Mouse (Mus musculus) kidney, adult 8-10 months (tissue): ENCODE results near the gene Tmem50b.
A peak's percentile ranks its signal among the peaks of the same experiment; 100 is the strongest.

Experiments
- DNase-seq, 2 experiments: peaks; one replicate each; pipeline ENCODE4 v3.0.0; 2022

Tmem50b gene

DNA sequence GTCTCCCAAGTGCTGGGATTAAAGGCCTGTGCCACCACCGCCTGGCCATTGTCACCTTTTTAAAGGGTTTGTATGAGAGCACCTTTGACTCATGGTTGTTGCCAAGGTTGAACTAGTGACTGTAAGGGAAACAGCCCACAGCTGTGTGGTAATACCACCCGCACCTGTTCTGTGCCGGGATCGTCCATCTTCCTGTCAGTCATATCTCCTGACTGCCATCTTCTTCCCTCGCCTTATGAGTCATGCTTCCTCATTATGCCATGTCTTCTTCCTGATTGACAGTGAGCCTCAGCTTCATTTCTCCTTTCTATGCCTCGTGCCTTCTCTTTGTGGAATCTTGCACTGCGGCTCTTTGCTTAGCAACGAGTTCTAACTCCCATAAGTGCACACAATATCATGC lies 9.4 kb upstream of the Tmem50b start:
- DNase-seq, result no peak

DNA sequence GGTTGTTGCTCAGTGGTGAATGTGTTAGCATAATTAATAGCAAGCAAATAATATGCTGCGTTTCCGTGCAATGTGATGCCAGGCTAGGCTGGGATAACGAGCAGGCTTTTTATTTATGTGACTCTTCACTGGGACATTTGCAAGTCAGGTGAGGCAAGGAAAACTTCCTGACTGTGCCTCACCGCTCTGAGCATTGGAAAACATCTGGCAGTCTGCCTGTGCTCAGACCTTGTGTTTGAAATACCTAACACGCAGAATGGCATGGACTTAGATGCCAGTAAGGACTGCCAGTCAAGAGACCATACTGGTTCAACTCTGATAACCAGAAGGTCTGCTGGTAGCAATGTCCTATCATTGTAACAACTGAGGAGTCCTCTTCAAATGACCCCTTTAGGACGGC lies 7.6 kb upstream of the Tmem50b start:
- DNase-seq, result peak; percentile 48 to 61

DNA sequence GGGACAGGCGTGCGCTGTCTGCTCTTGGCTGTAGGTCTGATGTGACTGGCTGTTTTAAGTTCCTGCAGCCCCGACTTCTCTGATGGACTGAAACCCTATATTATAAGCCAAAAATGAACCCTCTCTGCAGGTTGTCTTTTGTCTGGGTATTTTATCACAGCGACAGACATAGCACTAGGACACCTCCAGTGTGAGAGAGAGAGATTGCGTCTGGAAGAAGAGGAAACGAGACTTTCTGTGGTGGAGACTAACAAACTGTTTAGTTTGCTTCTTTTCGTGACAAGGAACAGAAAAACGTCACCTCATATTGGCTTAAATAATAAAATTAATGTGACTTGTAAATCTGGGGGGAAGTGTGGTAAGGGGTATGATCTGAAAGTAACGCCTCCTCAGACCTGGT lies 4.1 kb upstream of the Tmem50b start:
- DNase-seq, result no peak

DNA sequence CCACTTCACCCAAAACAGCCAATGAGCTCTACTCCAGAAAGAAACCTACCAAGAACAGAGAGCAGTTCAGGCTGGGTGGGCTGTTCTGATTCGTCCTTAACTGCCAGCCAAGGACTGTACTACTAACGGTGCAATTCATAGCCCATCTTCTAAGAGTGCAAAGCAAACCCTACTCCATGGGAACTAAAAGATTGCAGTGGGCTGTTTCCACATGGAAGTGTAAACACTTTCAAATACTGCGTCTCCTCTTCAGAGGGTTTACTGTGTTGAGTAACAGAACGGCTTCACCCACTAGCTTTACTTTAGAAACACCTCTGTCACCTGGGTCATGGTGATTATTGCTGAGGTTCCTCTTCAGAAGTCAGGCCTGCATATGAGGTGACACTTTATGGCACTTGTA lies 3.5 kb upstream of the Tmem50b start:
- no peak for DNase-seq

DNA sequence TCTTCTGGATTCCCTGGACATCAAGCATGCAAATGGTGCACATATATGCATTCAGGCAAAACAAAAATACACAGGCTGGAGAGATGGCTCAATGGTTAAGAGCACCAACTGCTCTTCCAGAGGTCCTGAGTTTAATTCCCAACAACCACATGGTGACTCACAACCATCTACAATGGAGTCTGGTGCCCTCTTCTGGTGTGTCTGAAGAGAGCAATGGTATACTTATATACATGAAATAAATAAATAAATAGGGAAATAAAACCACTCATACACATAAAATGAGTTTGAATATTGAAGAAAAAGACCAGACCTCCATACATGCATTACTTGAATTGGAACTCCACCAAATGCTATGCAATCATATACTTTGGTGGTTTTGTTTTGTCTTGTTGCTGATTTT lies 1.6 kb upstream of the Tmem50b start:
- no peak for DNase-seq

DNA sequence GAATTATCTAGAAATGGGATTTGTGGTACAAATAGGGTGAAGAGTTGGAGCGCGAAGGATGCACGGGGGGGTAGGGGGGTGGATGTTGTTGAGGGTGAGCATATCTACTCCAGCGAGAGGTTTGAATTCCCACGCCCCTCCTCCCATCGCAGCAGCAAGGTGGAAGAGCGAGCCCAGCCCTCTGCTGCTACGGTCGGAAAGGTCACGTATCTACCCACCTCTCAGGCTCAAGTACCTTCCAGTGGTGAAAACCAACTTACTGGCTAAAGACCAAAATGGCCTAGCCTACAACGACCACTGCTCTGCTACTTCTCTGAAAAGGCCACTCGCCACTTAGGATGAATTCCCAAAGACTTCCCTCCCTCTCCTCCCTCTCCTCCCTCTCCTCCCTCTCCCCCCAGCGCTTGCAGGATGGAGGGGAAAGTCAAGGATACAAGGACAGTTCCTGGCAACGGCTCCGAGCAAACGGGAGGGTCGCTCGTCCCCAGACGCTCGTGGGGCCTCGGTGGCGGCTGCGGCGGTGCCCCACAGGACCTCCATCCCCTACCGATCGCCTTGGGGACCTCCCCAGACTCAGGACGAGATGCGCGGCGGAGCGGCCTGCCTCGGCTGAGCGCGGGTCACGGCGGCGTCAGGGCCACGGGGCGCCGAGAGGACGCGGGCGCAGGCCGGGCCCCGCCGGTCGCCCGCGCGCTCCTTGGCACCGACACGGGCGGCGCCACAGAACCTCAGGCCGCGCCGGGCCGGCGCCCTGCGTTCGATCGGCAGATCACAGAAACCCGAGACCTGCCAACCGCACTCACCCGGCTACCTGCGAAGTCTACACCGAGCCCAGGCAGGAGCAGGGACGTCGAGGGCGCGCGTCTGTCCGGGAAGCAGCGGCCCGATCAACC lies 575 bp downstream of the Tmem50b start:
- DNase-seq, result no peak

DNA sequence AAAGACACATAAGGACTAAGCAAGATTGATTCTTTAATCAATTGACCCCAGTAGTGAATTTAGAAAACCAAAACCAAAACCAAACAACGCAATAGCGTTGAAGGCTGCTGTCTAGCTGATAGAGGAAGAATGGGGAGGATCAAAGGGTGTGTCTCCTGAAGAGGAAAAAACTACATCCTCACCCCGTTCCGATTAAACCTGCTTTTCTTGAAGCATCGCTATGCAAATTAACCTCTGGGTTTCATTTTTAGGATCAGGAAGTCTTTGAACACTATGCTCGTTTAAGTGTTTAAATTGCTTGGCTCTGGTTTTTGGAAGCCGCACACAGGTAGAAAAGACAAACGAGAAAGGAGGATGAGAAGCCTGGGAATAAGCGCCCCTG lies 1.2 kb downstream of the Tmem50b start:
- DNase-seq, result no peak

DNA sequence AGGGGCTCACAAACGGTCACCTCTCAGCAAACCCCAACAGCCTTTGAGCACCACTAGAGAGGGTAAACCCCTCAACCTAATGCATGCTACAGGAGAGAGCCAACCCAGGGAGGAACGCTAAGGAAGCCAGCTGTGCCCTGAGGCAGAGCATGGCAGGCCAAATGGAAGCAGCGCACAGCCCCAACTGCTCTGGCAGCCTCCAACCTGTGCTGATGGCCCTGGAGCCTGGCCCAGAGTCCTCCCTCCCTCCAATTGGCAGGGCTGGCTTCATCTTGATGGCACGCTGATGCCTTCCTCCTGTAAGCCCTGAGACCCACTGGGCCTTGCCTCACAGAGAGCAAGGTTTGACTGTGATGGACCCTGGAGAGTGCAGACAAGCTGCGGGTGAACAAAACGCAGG lies 2.5 kb downstream of the Tmem50b start:
- peak in 1 of 2 experiments; percentile 36 for DNase-seq

DNA sequence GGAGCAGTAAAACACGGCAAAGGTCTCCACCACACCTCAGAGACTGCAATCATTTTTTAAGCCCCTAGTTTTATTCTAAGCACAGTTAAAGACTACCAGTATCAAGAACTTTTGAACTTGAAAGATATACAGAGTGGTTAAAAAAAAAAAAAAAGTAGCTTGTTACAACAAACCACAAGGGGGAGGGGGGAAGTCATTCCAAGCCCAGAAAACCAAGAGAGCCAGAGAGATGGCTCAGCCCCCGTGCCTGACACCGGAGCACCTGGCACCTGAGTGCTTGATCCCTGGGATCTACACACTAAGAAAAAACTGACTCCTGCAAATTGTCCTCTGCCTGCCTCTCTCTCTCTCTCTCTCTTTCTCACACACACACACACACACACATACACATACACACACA lies 4.3 kb downstream of the Tmem50b start:
- no peak for DNase-seq

DNA sequence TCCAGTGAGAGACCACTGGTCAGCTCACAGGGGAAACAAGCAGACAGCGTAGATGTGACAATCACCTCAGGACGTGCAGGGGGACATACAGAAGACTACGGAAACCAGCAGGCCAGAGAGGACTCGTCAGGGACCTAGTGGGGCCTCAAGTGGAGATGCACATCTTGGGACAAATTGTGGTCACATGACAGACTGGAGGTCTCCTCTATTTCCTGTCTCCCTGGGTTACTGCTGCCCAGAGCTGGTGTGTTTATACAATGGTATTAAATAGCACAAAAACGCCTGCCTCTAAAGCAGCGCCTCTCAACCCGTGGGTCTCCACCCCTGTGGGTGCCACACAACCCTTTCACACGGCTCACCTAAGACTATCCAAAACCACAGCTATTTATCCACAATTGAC lies 5.4 kb downstream of the Tmem50b start:
- no peak for DNase-seq

DNA sequence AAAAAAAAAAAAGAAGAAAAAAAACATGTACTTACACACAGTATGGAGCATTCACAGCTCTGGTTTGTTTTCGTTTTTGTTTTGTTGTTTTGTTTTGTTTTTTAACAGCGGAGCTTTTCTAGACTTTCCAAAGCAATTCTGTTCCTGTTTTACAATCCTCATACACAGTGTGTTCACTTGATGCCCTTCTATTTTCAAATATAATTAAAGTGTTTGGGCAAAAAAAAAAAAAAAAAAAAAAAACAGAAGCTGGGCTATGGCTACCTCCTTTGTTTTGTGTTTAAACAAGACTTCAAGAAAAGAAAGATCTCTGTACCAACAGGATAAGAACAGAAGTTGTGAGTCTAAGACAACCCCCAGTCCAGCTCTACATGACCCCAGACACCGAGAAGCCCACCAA lies 8.9 kb downstream of the Tmem50b start:
- no peak for DNase-seq

DNA sequence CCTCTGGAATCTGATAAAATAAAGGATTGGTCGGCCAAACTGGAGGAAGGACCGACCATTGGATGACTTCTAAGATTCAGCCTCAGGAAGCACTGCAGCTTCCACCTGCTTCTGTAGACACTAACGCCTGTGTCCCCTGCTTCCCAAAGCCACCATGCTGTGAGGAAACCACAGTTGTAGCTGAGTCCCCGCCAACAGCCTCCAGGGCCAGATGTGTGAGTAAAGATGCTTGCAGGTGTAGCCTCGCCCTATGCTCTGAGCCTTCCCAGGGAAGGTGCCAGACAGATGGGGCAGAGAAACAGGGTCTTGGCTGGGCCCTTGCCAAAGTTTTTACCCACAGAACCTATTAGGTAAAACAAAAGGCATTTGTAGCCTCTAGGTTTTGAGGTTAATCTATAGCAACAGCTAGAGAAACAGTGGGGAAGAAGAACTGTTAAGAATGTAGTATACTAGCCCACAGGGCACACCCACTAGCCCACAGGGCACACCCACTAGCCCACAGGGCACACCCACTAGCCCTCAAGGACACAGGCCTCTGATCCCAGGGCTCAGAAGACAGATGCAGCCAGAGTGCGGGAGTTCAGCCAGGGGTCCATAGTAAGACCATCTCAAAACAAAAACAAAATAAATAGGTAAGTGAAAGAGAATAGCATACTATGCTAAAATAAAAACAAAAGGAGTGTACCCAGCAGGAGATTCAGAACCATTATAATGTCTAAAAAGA lies 9.7 kb downstream of the Tmem50b start:
- DNase-seq, result no peak

DNA sequence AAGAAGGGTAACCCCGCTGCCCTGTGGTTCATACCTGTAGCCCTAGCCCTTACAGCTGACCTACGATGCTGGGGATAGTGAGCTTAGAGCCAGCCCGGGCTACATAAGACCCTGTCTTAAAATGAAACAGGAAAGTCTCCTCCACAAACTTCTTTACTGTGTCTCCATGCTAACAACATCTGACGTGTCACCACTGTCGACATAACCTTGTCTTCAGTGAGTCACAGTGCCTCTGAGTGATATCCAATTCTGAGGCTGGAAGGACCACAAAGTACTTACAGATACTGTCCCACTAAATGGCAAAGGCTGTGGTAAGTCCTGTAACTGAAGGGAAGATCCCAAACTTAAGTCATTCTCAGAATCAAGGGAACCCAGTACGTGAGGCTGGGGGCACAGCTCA lies 11.4 kb downstream of the Tmem50b start:
- no peak for DNase-seq

DNA sequence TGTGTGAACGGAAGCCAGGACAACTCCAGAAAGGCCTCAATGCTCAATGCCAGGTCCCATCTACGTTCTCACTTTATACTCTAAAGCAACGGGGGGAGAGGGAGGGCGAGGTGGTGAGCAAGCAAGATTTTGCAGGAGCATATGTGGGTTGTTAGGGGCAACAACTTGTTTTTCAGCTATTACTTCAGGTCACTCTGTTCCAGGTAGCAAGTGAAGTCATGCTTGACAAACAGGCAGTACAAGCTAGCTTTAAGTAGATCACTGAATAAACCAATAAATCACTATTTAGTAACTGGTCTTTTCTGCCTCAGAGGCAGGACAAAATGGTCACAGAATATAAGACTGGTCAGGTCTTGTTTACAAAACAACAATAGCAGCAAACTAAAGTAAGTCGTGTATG lies 12.0 kb downstream of the Tmem50b start:
- no peak for DNase-seq

DNA sequence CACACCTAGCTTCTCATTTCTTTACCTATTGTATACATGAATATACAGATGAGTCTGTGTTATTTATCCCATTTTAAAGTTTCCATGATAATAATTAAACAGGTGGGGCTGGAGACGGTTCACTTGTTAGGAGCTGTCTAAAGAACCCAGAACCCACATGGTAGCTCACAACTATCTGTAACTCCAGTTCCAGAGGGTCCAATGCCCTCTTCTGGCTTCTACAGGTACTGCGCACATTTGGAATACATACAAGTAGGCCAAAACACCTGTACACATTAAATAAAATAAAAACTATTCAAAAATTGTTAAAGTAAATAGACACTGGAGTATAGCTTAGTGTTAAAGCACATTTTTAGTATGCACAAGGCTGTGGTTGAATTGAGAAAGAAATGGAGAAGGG lies 15.3 kb downstream of the Tmem50b start:
- peak in 1 of 2 experiments; percentile 57 for DNase-seq

DNA sequence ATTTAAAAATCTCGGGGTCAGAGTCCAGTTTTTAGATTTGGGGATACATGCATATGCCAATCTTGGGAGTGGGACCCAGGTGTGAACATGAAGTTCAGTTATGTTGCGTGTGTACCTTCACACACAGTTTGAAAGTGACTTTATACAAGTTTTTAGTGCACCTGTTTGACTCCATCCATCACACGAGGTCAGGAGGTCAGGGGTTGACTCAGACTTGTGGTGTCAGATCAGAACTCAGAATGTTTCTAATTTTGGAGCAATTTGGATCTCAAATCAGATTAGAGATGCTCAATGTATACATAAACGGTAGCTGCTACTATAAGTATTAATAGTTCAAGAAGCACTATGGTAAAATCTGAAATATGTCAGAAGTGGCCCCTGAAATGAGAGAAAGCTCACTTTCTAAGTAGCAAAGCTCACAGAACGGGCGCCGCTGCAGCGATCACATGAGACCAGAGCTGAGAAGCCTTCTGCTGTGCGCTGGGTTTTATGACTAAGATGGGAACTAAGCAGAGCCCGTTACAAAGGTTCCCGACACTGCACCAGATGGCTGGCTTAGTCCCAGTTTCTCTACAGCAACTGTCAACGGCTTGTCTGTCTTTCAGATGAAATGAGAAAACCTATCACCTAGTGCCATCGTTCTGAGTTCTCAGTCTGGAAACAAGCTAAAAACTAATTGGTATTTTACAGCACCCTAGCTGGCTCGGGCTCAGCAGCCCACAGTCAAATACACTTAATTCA lies 18.4 kb downstream of the Tmem50b start:
- DNase-seq, result no peak

DNA sequence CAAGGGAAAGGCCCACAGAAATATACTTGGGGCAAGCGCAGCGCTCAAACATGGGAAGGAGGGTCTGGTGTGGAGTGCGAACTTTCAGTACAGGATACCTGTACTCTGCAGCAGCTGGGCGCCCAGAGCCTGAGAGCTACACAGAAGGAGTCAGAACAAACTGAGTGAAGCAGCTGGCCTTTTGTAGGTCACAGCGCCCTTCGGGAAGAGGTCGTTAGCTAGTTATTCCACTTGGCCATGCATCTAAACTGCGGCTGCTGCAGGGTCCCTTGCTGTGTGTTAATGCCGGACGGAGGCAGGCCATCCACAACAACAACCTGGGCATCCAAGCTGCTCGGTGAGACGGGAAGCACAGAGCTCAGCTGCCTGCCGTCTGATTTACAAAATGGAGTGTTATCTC lies 22.4 kb downstream of the Tmem50b start:
- no peak for DNase-seq

DNA sequence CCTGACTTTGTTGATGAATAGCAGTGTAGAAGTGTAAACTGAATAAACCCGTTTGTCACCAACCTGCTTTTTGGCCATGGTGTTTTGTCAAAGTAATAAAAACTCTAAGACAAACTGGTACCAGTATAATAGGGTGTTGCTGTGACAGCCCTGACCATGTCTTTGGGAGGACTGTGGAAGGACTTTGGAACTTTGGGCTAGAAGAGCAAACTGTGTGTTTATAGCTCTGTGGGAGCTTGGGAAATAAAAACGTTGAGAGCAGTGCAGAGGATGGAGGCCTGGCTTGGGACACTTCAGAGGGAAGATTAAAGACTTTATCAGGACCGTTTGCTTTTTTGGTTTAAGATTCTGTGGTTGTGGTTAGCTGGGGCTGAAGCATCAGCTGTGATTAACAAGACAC lies 26.5 kb downstream of the Tmem50b start:
- DNase-seq, result no peak

DNA sequence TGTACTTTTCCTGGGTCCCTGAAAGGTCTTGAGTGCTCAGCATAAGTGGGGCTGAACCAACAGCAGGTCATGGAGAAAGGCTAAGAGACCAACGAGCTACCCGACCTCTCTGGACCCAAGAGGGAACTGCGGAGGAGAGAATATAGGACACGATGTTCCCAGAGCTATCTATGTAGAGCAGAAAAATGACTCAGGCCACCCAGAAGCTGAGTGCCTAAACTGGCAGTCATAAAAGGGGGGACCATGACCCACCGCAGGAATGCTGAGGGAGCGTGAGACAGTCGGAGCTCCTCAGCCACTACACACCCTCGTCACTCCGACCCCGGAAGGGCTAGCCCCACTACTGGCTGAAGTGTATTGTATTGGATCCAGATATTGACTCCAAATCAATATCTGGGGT lies 28.6 kb downstream of the Tmem50b start:
- DNase-seq, result no peak

DNA sequence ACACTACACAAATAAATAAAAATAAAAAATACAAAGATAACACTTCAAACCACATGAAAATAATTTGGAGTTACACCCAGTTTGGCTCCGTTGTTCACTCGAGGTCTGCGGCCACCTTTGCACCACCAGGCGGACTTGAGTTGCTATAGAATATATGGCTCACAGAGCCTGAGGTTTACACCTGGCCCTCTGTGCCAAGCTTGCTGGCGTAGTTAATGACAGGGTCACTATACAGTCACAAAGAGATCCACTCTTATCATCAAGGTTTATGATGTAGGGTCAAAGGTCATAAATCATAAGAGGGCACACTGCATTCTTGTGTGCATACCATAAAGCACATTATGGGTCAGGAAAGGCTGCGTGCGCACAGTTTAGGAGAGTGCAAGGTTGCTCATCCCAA lies 31.6 kb downstream of the Tmem50b start:
- DNase-seq, result no peak

DNA sequence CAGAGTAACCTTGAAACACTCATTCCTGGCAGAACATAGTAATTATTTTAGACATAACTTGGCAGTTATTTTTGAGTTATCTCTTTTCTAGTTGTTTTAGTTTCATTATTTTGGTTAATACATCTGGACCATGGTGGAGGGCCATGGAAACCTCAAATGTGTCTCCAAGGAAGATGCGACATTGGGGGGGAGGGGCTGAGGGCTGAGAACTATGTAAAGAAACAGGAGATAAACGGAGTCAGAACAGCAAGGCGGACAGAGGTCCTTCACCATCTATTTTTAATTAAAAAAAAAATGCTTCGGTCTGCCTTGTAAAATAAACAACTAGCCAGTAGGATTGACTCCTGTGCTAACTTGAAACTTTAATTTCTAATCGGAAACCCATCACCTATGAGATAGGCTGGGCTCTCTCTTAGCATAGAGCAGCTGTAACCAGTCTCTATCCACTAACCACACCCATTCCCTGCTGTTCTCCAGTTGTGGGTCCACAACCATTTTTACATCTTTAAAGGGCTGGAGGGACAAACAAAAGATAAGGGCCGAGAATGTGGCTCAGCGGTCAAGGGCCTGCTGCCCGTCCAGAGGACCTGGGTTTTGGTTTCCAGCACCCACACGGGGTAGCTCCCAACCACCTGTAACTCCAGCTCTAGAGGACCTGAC lies 32.2 kb downstream of the Tmem50b start:
- DNase-seq, result no peak

DNA sequence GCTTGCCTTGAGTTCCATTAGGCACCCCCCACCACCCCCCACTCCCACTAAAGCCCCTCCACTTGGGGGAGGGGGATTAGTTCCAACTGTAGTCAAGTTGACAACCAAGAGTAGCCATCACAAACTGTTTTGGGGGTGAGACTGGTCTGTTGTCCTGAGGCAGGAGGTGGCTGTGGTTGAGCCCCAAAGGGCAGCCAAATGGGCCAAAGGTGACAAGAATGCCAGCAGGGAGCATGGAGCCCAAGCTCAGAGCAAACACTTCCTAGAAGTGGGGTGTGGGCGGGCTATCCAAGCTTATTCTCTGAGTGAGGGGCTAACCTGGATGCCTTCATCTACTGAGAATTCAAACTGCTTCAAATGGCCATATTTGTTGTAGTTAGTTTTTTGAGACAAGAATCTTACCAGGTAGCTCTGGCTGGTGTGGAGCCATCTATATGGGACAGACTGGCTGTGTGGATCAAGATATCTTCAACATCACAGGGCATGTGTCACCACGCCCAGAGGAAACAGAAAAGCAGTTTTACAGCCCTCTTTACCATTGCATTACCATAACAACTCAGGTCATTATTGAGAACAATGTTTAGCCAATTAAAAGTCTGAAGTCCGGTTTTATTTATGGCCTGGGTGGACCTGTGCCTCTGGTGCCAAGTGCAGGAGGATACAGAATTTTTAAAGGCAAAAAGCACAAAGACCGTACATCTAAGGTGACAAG lies 32.9 kb downstream of the Tmem50b start:
- no peak for DNase-seq
